Comparison of ENCODE assay signal across 9 mouse cellular contexts in the genomic region with DNA sequence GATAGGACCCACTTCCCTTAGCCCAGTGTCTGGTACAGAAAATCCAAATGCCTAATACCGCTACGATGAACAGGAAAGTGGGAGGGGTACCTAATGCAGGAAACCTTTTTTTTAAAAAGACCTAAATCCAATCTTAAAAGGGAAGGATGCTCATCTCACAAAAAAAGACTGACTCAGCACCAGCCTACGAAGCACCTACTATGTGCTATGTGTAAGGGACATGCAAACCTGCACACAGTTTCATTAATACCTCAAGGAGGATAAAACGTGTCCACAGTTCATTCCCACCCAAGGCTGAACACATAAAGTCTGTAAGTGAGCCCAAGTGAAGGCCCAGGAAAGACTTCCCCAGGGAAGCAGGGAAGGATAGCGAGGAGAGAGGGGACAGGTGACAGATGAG. TPM values are rescaled to one million over a fixed set of nuclear protein-coding genes. Genes with fewer than 3 reads are reported as not detected.
DNase-seq lines count a peak whose midpoint lies in the region; ATAC-seq and TF ChIP-seq lines count a peak whose summit lies in the region.
"Had no signal": no experiment of that assay in that cellular context is flagged by ENCODE, and none has a peak within 500 bp of the region (broad histone marks: within the 10 kb centered on the region; RNA-seq: fewer than 3 reads in every experiment).

No protein-coding gene starts in this region.

- no peak for DNase-seq in forebrain, postnatal 0 days
- no peak for DNase-seq in testis, postnatal 14 days (ENCODE audit: low spot score)
- DNase-seq in right cerebral cortex, postnatal 14 days: no peak
- DNase-seq in thymus, postnatal 25 days: no peak

- ATAC-seq in hindbrain, embryonic 12.5 days (ENCODE audit: low FRiP score): no peak
- ATAC-seq in hindbrain, embryonic 16.5 days: no peak
- no peak for ATAC-seq in forebrain, postnatal 0 days
- no peak for ATAC-seq in midbrain, embryonic 13.5 days
- ATAC-seq: inflammation-experienced regulatory T-cells, adult 6 months had no signal

- 0 out of 2 replicates have a peak overlapping the region, but pooled peaks have one; percentile 93 for H3K4me3 ChIP-seq in hindbrain, embryonic 12.5 days
- no peak overlapping the region for H3K4me3 ChIP-seq in hindbrain, embryonic 16.5 days (ENCODE audit: low read length)
- peak overlapping the region; percentile 14 for H3K4me3 ChIP-seq in cortical plate, adult 2 months (ENCODE audit: insufficient read depth, low read length)
- H3K4me3 ChIP-seq in forebrain, postnatal 0 days (ENCODE audit: low read depth, low read length): no peak overlapping the region
- peak overlapping the region; percentile 91; the same call in 1 of the 2 replicates for H3K4me3 ChIP-seq in midbrain, embryonic 13.5 days (replicated peaks)

- H3K27me3 ChIP-seq in hindbrain, embryonic 12.5 days: no peaks in the 10 kb centered on the region
- H3K27me3 ChIP-seq in hindbrain, embryonic 16.5 days (replicated peaks; ENCODE audit: control insufficient read depth, insufficient read depth, low read length): no peaks in the 10 kb centered on the region
- H3K27me3 ChIP-seq in forebrain, postnatal 0 days (ENCODE audit: insufficient read depth, low read length): no peaks in the 10 kb centered on the region
- H3K27me3 ChIP-seq in midbrain, embryonic 13.5 days: no peaks in the 10 kb centered on the region

- peaks cover 22% of the 10 kb centered on the region for H3K36me3 ChIP-seq in hindbrain, embryonic 12.5 days
- 0 out of 2 replicates have a peak, but pooled peaks cover 3% of the 10 kb centered on the region for H3K36me3 ChIP-seq in hindbrain, embryonic 16.5 days (ENCODE audit: control insufficient read depth, insufficient read depth, low read length)
- H3K36me3 ChIP-seq in forebrain, postnatal 0 days (ENCODE audit: insufficient read depth): peaks cover 8% of the 10 kb centered on the region
- H3K36me3 ChIP-seq in midbrain, embryonic 13.5 days: peaks cover 29% of the 10 kb centered on the region

- TF ChIP-seq CTCF in cortical plate, adult 2 months (IDR thresholded peaks at IDR 0.05; ENCODE audit: extremely low read depth, insufficient read depth, low read length): no peak
- no peak for TF ChIP-seq CTCF in forebrain, postnatal 0 days (IDR thresholded peaks at IDR 0.05; ENCODE audit: low read depth)

- H3K4me1 ChIP-seq in hindbrain, embryonic 12.5 days: peaks cover 39% of the 10 kb centered on the region
- H3K4me1 ChIP-seq in hindbrain, embryonic 16.5 days (ENCODE audit: control insufficient read depth, insufficient read depth, low read depth, low read length): peaks cover 31% of the 10 kb centered on the region
- peaks cover 10% of the 10 kb centered on the region for H3K4me1 ChIP-seq in cortical plate, adult 2 months (ENCODE audit: control insufficient read depth, insufficient read depth, low read length)
- peaks cover 12% of the 10 kb centered on the region for H3K4me1 ChIP-seq in forebrain, postnatal 0 days (ENCODE audit: insufficient read depth)
- H3K4me1 ChIP-seq in midbrain, embryonic 13.5 days (replicated peaks): peaks cover 48% of the 10 kb centered on the region

- no peaks in the 10 kb centered on the region for H3K9me3 ChIP-seq in hindbrain, embryonic 12.5 days (replicated peaks)
- no peaks in the 10 kb centered on the region for H3K9me3 ChIP-seq in hindbrain, embryonic 16.5 days (ENCODE audit: control insufficient read depth, low read length)
- no peaks in the 10 kb centered on the region for H3K9me3 ChIP-seq in forebrain, postnatal 0 days (ENCODE audit: low read length)
- H3K9me3 ChIP-seq in midbrain, embryonic 13.5 days: no peaks in the 10 kb centered on the region

- H3K4me2 ChIP-seq in hindbrain, embryonic 12.5 days (replicated peaks): peak overlapping the region; percentile 79; the same call in 1 of the 2 replicates
- no peak overlapping the region; the same call in 1 of the 2 replicates for H3K4me2 ChIP-seq in hindbrain, embryonic 16.5 days (ENCODE audit: low read length)
- H3K4me2 ChIP-seq in forebrain, postnatal 0 days (ENCODE audit: low read depth): peak overlapping the region; percentile 83
- H3K4me2 ChIP-seq in midbrain, embryonic 13.5 days (replicated peaks): peak overlapping the region; percentile 82

- TF ChIP-seq POLR2A in cortical plate, adult 2 months (IDR thresholded peaks at IDR 0.05; ENCODE audit: extremely low read depth, insufficient read depth, low read length): no peak

- H3K9ac ChIP-seq in hindbrain, embryonic 12.5 days: peak overlapping the region; percentile 93
- H3K9ac ChIP-seq in hindbrain, embryonic 16.5 days (ENCODE audit: low read depth, low read length): no peak overlapping the region; the same call in 1 of the 2 replicates
- no peak overlapping the region for H3K9ac ChIP-seq in forebrain, postnatal 0 days
- peak overlapping the region; percentile 97 for H3K9ac ChIP-seq in midbrain, embryonic 13.5 days (replicated peaks)

- 91% methylated on average over 5 of the region's 5 CpGs for WGBS in hindbrain, embryonic 12.5 days
- 86% methylated on average over 5 of the region's 5 CpGs for WGBS in hindbrain, embryonic 16.5 days
- 89% methylated on average over 5 of the region's 5 CpGs for WGBS in forebrain, postnatal 0 days
- WGBS in midbrain, embryonic 13.5 days: 95% methylated on average over 5 of the region's 5 CpGs

- no peak overlapping the region for H3K27ac ChIP-seq in hindbrain, embryonic 12.5 days
- no peak overlapping the region for H3K27ac ChIP-seq in hindbrain, embryonic 16.5 days (ENCODE audit: low read depth, low read length)
- H3K27ac ChIP-seq in cortical plate, adult 2 months (ENCODE audit: insufficient read depth, low read length): 0 out of 2 replicates have a peak overlapping the region, but pooled peaks have one; percentile 5
- H3K27ac ChIP-seq in forebrain, postnatal 0 days (ENCODE audit: low read depth, low read length): no peak overlapping the region
- no peak overlapping the region for H3K27ac ChIP-seq in midbrain, embryonic 13.5 days

RNA-seq across cellular contexts. Expression of gene Ppp2r5d, which starts 2.4 kb away (rescaled TPM):
- polyA plus RNA-seq in hindbrain, embryonic 12.5 days (2016; fragmentation: Nextera tagmentation; extraction: Ambion mirVana): 103 and 106 TPM in 2 replicates
- polyA plus RNA-seq in hindbrain, embryonic 16.5 days (2015; fragmentation: Nextera tagmentation; extraction: Ambion mirVana): 102 and 112 TPM in 2 replicates
- polyA plus RNA-seq in cortical plate, adult 2 months (2012; rRNA removed): 97.4 and 98.9 TPM in 2 replicates
- 90.5 and 103 TPM in 2 replicates for total RNA-seq in forebrain, postnatal 0 days (2014; rRNA removed)
- polyA plus RNA-seq in forebrain, postnatal 0 days (2015; fragmentation: Nextera tagmentation; extraction: Ambion mirVana): 85.5 and 93.5 TPM in 2 replicates
- polyA plus RNA-seq in midbrain, embryonic 13.5 days (2015; fragmentation: Nextera tagmentation; extraction: Ambion mirVana): 88.6 and 94.5 TPM in 2 replicates

RNA-seq across cellular contexts. Expression of gene Pex6, which starts 8.8 kb away (rescaled TPM):
- 33.9 and 38.0 TPM in 2 replicates for polyA plus RNA-seq in hindbrain, embryonic 12.5 days (2016; fragmentation: Nextera tagmentation; extraction: Ambion mirVana)
- 23.0 and 25.7 TPM in 2 replicates for polyA plus RNA-seq in hindbrain, embryonic 16.5 days (2015; fragmentation: Nextera tagmentation; extraction: Ambion mirVana)
- 48.4 and 50.8 TPM in 2 replicates for polyA plus RNA-seq in cortical plate, adult 2 months (2012; rRNA removed)
- total RNA-seq in forebrain, postnatal 0 days (2014; rRNA removed): 36.5 and 37.9 TPM in 2 replicates
- 19.6 TPM in 2 replicates for polyA plus RNA-seq in forebrain, postnatal 0 days (2015; fragmentation: Nextera tagmentation; extraction: Ambion mirVana)
- 21.3 and 24.3 TPM in 2 replicates for polyA plus RNA-seq in midbrain, embryonic 13.5 days (2015; fragmentation: Nextera tagmentation; extraction: Ambion mirVana)

RNA-seq across cellular contexts. Expression of gene Klhdc3, which starts 21.8 kb away (rescaled TPM):
- 139 and 141 TPM in 2 replicates for polyA plus RNA-seq in hindbrain, embryonic 12.5 days (2016; fragmentation: Nextera tagmentation; extraction: Ambion mirVana)
- polyA plus RNA-seq in hindbrain, embryonic 16.5 days (2015; fragmentation: Nextera tagmentation; extraction: Ambion mirVana): 176 and 179 TPM in 2 replicates
- polyA plus RNA-seq in cortical plate, adult 2 months (2012; rRNA removed): 254 and 268 TPM in 2 replicates
- total RNA-seq in forebrain, postnatal 0 days (2014; rRNA removed): 71.1 and 77.3 TPM in 2 replicates
- 207 and 211 TPM in 2 replicates for polyA plus RNA-seq in forebrain, postnatal 0 days (2015; fragmentation: Nextera tagmentation; extraction: Ambion mirVana)
- polyA plus RNA-seq in midbrain, embryonic 13.5 days (2015; fragmentation: Nextera tagmentation; extraction: Ambion mirVana): 152 TPM in 2 replicates

RNA-seq across cellular contexts. Expression of gene Mea1, which starts 23.9 kb away (rescaled TPM):
- 178 and 183 TPM in 2 replicates for polyA plus RNA-seq in hindbrain, embryonic 12.5 days (2016; fragmentation: Nextera tagmentation; extraction: Ambion mirVana)
- polyA plus RNA-seq in hindbrain, embryonic 16.5 days (2015; fragmentation: Nextera tagmentation; extraction: Ambion mirVana): 317 and 353 TPM in 2 replicates
- polyA plus RNA-seq in cortical plate, adult 2 months (2012; rRNA removed): 154 and 157 TPM in 2 replicates
- 124 and 169 TPM in 2 replicates for total RNA-seq in forebrain, postnatal 0 days (2014; rRNA removed)
- polyA plus RNA-seq in forebrain, postnatal 0 days (2015; fragmentation: Nextera tagmentation; extraction: Ambion mirVana): 280 and 286 TPM in 2 replicates
- 237 and 241 TPM in 2 replicates for polyA plus RNA-seq in midbrain, embryonic 13.5 days (2015; fragmentation: Nextera tagmentation; extraction: Ambion mirVana)

RNA-seq across cellular contexts. Expression of gene Gnmt, which starts 26.5 kb away (rescaled TPM):
- polyA plus RNA-seq in hindbrain, embryonic 12.5 days (2016; fragmentation: Nextera tagmentation; extraction: Ambion mirVana): 0.33 and 0.49 TPM in 2 replicates
- polyA plus RNA-seq in hindbrain, embryonic 16.5 days (2015; fragmentation: Nextera tagmentation; extraction: Ambion mirVana): 1.1 and 1.7 TPM in 2 replicates
- polyA plus RNA-seq in cortical plate, adult 2 months (2012; rRNA removed): 1.3 and 1.8 TPM in 2 replicates
- total RNA-seq in forebrain, postnatal 0 days (2014; rRNA removed): not detected in 2 replicates
- 1.4 and 2.1 TPM in 2 replicates for polyA plus RNA-seq in forebrain, postnatal 0 days (2015; fragmentation: Nextera tagmentation; extraction: Ambion mirVana)
- polyA plus RNA-seq in midbrain, embryonic 13.5 days (2015; fragmentation: Nextera tagmentation; extraction: Ambion mirVana): 0.80 and 0.81 TPM in 2 replicates

Comparison
In these comparisons a context has a peak if more than half of its experiments do, and no peak if none do; other contexts are left out.
1. H3K4me3 ChIP-seq: peak in hindbrain, embryonic 12.5 days (single experiment), cortical plate, adult 2 months (single experiment) and midbrain, embryonic 13.5 days (single experiment); none in hindbrain, embryonic 16.5 days (single experiment) and forebrain, postnatal 0 days (single experiment).
2. H3K9ac ChIP-seq: peak in hindbrain, embryonic 12.5 days (single experiment) and midbrain, embryonic 13.5 days (single experiment); none in hindbrain, embryonic 16.5 days (single experiment) and forebrain, postnatal 0 days (single experiment).